Mouse (Mus musculus) E14TG2a.4 (cell line): ENCODE measurements around the gene Kcnn3.
A peak's percentile ranks its signal among the peaks of the same experiment; 100 is the strongest.

Experiments
- CTCF ChIP-seq: conservative IDR thresholded peaks from 2 replicates; pipeline ENCODE4 v1.5.1; 2014; ENCODE audit warnings: low read length
- NANOG ChIP-seq: IDR thresholded peaks from 2 replicates; pipeline ENCODE4 v1.6.1; 2014; ENCODE audit warnings: borderline replicate concordance, low read length, mixed read lengths
- POU5F1 ChIP-seq: IDR thresholded peaks from 2 replicates; pipeline ENCODE4 v1.6.1; 2014; ENCODE audit warnings: low read length, borderline replicate concordance

GRCm38 (mm10) chr3:89616861-89617260, 96.9 kb downstream of the Kcnn3 start:
- TF ChIP-seq CTCF (peak; percentile 51), POU5F1 (no peak), NANOG (no peak)
